Mouse (Mus musculus) left cerebral cortex, postnatal 4 days (tissue): ENCODE data around the gene Clspn. TPM values are rescaled to one million over a fixed set of nuclear protein-coding genes. Genes with fewer than 3 reads are reported as not detected.
A peak's percentile ranks its signal among the peaks of the same experiment; 100 is the strongest.

Experiments
- DNase-seq: peaks from one replicate; pipeline ENCODE4 v3.0.0-alpha.2; 2022
- intact Hi-C: fragments of 180-260 bp; cut with DNase I; formaldehyde crosslinking; loops from one replicate; pipeline ENCODE4 v1.15.1; 2025
- total RNA-seq, 2 experiments: library from RNA; stranded (reverse); gene quantifications; 2 replicates each; pipeline ENCODE4 v1.2.3; 2021

Clspn gene
- total RNA-seq, 2 experiments from 2014 or later, result 4.2 TPM

GRCm38 (mm10) chr4:126554462-126554861 is 2.3 kb upstream of the Clspn start:
- DNase-seq, result no peak
- intact Hi-C loops, result loop anchor here (5.0 to 10.0 kb wide), 3 partner anchors 188 to 770 kb away; no protein-coding TSS in a partner anchor

- intact Hi-C loops, result no loop called here
- no peak for DNase-seq
These were observed 7.1 kb downstream of the Clspn start for GRCm38 (mm10) chr4:126563798-126564197.

GRCm38 (mm10) chr4:126567243-126567642 is 10.5 kb downstream of the Clspn start:
- DNase-seq, result no peak

GRCm38 (mm10) chr4:126569783-126570182 is 13.0 kb downstream of the Clspn start:
- no peak for DNase-seq
- intact Hi-C loops, result no loop called here

More at GRCm38 (mm10) chr4:126567243-126567642, 10.5 kb downstream of the Clspn start:
- intact Hi-C loops, result no loop called here

GRCm38 (mm10) chr4:126576281-126576680 is 19.5 kb downstream of the Clspn start:
- DNase-seq, result no peak
- intact Hi-C loops, result no loop called here

GRCm38 (mm10) chr4:126577920-126578319 is 21.2 kb downstream of the Clspn start:
- intact Hi-C loops, result no loop called here
- DNase-seq, result no peak

GRCm38 (mm10) chr4:126579077-126579476 is 22.3 kb downstream of the Clspn start:
- intact Hi-C loops, result no loop called here
- no peak for DNase-seq

GRCm38 (mm10) chr4:126585739-126586138 is 29.0 kb downstream of the Clspn start:
- no peak for DNase-seq
- intact Hi-C loops, result no loop called here

- intact Hi-C loops, result no loop called here
- no peak for DNase-seq
These were observed 35.3 kb downstream of the Clspn start for GRCm38 (mm10) chr4:126592039-126592438.

GRCm38 (mm10) chr4:126599971-126600754 is 43.4 kb downstream of the Clspn start:
- intact Hi-C loops, result loop anchor here (2.0 to 5.0 kb wide), 2 partner anchors 141 to 242 kb away; no protein-coding TSS in a partner anchor

GRCm38 (mm10) chr4:126601597-126602444 is 45.1 kb downstream of the Clspn start:
- DNase-seq, result peak; percentile 45
- intact Hi-C loops, result loop anchor here (2.0 to 5.0 kb wide), 2 partner anchors 139 to 240 kb away; no protein-coding TSS in a partner anchor

More at GRCm38 (mm10) chr4:126599971-126600754, 43.4 kb downstream of the Clspn start:
- peak; percentile 68 for DNase-seq

GRCm38 (mm10) chr4:126602445-126602762 is 45.7 kb downstream of the Clspn start:
- intact Hi-C loops, result loop anchor here (5.0 kb wide), 1 partner anchor 240 kb away; no protein-coding TSS in a partner anchor

GRCm38 (mm10) chr4:126604141-126604540 is 47.4 kb downstream of the Clspn start:
- intact Hi-C loops, result loop anchor here (5.0 kb wide), 1 partner anchor 238 kb away; no protein-coding TSS in a partner anchor
- DNase-seq, result no peak

More at GRCm38 (mm10) chr4:126602445-126602762, 45.7 kb downstream of the Clspn start:
- no peak for DNase-seq

- no peak for DNase-seq
- intact Hi-C loops, result no loop called here
These were observed 49.0 kb downstream of the Clspn start for GRCm38 (mm10) chr4:126605751-126606150.

GRCm38 (mm10) chr4:126609606-126610181 is 53.0 kb downstream of the Clspn start, which contains the start of gene 5730409E04Rik:
Gene 5730409E04Rik, plus strand, starts transcription at chr4:126609818.
- intact Hi-C loops, result no loop called here
- peak; percentile 71 for DNase-seq

- DNase-seq, result peak; percentile 31
- intact Hi-C loops, result no loop called here
These were observed 55.3 kb downstream of the Clspn start for GRCm38 (mm10) chr4:126611991-126612390.

GRCm38 (mm10) chr4:126616312-126616711 is 59.6 kb downstream of the Clspn start:
- intact Hi-C loops, result no loop called here
- DNase-seq, result no peak

GRCm38 (mm10) chr4:126619691-126620330 is 63.1 kb downstream of the Clspn start:
- intact Hi-C loops, result no loop called here

GRCm38 (mm10) chr4:126620349-126620874 is 63.7 kb downstream of the Clspn start:
- intact Hi-C loops, result no loop called here

More at GRCm38 (mm10) chr4:126619691-126620330, 63.1 kb downstream of the Clspn start:
- peak; percentile 48 for DNase-seq

More at GRCm38 (mm10) chr4:126620349-126620874, 63.7 kb downstream of the Clspn start:
- DNase-seq, result no peak
